Mouse (Mus musculus): ENCODE data around the gene Myom1. TPM values are rescaled to one million over a fixed set of nuclear protein-coding genes. Genes with fewer than 3 reads are reported as not detected.

Gene Myom1
- polyA plus RNA-seq, 1 experiment from 2014 or later, result 5.9 TPM

DNA sequence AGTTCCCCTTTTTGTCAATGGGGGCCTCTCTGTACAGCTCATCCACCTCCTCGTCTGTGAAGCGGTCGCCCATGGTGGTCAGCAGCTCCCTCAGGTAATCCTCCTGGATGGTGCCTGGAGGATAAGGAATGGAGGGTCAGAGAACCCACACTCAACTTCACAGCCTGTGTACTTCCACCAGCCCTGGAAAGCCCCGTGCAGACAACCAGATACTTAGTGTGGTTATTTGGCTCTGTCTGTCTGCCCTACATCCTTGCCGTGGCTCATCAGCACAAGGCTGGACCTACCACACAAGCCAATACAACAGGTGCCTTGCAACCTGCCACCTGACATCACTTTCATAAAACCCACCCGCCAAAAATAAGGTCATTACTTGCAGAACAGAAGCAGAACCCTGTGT lies 7.8 kb upstream of the Myom1 start:
- DNase-seq (ENCODE audit: low spot score) (no peak), ATAC-seq (replicated peaks; ENCODE audit: insufficient number of reproducible peaks, low FRiP score, low TSS enrichment, low read depth) (no peak)
- Histone ChIP-seq H3K27me3 (ENCODE audit: control insufficient read depth, insufficient read depth, low read length) (no peaks in the 10 kb centered on the region), H3K4me1 (ENCODE audit: control insufficient read depth, insufficient read depth, low read length) (no peaks in the 10 kb centered on the region; the same call in 1 of the 2 replicates), H3K9me3 (replicated peaks; ENCODE audit: control insufficient read depth, low read length) (no peaks in the 10 kb centered on the region), H3K36me3 (replicated peaks; ENCODE audit: control insufficient read depth, insufficient read depth, low read depth, low read length) (peaks cover 11% of the 10 kb centered on the region), H3K4me2 (ENCODE audit: low read depth, low read length) (no peak overlapping the region), H3K27ac (replicated peaks; ENCODE audit: low read depth, low read length) (no peak overlapping the region), H3K4me3 (ENCODE audit: low read depth, low read length) (no peak overlapping the region), H3K9ac (replicated peaks; ENCODE audit: low read length) (no peak overlapping the region)
- 87% methylated on average over 6 of the region's 6 CpGs for WGBS

GRCm38 (mm10) chr17:70995551-70995950 lies 6.9 kb upstream of the Myom1 start:
- Histone ChIP-seq H3K27me3 (ENCODE audit: control insufficient read depth, insufficient read depth, low read length) (no peaks in the 10 kb centered on the region), H3K36me3 (replicated peaks; ENCODE audit: control insufficient read depth, insufficient read depth, low read depth, low read length) (peaks cover 11% of the 10 kb centered on the region)
- ATAC-seq (replicated peaks; ENCODE audit: insufficient number of reproducible peaks, low FRiP score, low TSS enrichment, low read depth), result no peak

DNA sequence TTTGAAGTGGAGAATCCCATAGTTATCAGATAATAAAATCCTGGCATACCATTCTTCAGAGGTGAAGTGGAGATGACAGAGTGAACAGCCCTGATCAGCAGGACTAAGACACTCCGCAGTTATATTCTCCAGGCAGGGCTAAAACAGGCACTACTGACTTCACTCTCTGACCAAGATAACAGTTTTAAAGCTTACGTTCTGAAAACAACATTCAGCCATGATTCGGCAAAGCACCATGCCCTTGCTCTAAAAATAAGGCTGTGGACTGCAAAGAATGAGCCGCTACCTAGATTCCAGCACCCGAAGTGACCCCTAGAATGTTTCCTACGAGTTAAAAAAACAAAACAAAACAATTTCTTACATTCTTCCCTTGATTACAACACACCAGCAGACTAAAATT lies 4.6 kb upstream of the Myom1 start:
- no peak for DNase-seq (ENCODE audit: low spot score)
- H3K4me1 ChIP-seq (ENCODE audit: control insufficient read depth, insufficient read depth, low read length), result no peaks in the 10 kb centered on the region
- H3K9ac ChIP-seq (replicated peaks; ENCODE audit: low read length), result no peak overlapping the region
- H3K36me3 ChIP-seq (replicated peaks; ENCODE audit: control insufficient read depth, insufficient read depth, low read depth, low read length), result peaks cover 5% of the 10 kb centered on the region
- no peak for ATAC-seq (replicated peaks; ENCODE audit: insufficient number of reproducible peaks, low FRiP score, low TSS enrichment, low read depth)
- no peaks in the 10 kb centered on the region for H3K27me3 ChIP-seq (ENCODE audit: control insufficient read depth, insufficient read depth, low read length)
- H3K9me3 ChIP-seq (replicated peaks; ENCODE audit: control insufficient read depth, low read length), result no peaks in the 10 kb centered on the region
- no peak overlapping the region for H3K4me3 ChIP-seq (ENCODE audit: low read depth, low read length)
- no peak overlapping the region for H3K4me2 ChIP-seq (ENCODE audit: low read depth, low read length)
- H3K27ac ChIP-seq (replicated peaks; ENCODE audit: low read depth, low read length), result no peak overlapping the region
- WGBS, result 66% methylated on average over 6 of the region's 6 CpGs

More at GRCm38 (mm10) chr17:70995551-70995950, 6.9 kb upstream of the Myom1 start:
- Histone ChIP-seq H3K4me2 (ENCODE audit: low read depth, low read length) (no peak overlapping the region), H3K4me1 (ENCODE audit: control insufficient read depth, insufficient read depth, low read length) (no peaks in the 10 kb centered on the region; the same call in 1 of the 2 replicates), H3K27ac (replicated peaks; ENCODE audit: low read depth, low read length) (no peak overlapping the region), H3K4me3 (ENCODE audit: low read depth, low read length) (no peak overlapping the region), H3K9me3 (replicated peaks; ENCODE audit: control insufficient read depth, low read length) (no peaks in the 10 kb centered on the region), H3K9ac (replicated peaks; ENCODE audit: low read length) (no peak overlapping the region)
- DNase-seq (ENCODE audit: low spot score), result no peak
- WGBS, result 93% methylated on average over 6 of the region's 6 CpGs

DNA sequence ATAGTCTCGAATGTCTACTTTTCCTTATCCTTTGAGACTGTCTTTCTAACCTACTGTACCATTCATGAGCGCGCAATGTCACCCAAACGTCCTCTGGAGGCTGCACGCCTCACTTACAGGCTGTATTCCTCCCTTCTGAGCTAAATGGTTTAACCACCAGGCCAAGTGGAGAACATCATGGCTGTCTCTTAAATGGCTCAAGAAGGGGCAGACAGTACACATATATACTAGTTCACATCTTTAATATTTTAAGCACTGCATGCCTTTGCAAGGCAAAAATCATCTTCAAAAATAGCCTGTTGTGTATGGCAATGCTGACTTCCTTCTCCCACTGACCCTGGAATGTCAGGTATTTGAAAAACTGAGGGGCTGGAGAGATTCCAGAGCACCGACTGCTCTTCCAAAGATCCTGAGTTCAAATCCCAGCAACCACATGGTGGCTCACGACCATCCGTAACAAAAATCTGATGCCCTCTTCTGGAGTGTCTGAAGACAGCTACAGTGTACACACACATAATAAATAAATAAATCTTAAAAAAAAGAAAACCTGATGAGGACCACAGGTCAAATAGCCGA lies 3.9 kb upstream of the Myom1 start:
- no peaks in the 10 kb centered on the region for H3K4me1 ChIP-seq (ENCODE audit: control insufficient read depth, insufficient read depth, low read length)
- no peaks in the 10 kb centered on the region for H3K27me3 ChIP-seq (ENCODE audit: control insufficient read depth, insufficient read depth, low read length)
- H3K9ac ChIP-seq (replicated peaks; ENCODE audit: low read length), result no peak overlapping the region
- no peak overlapping the region for H3K4me3 ChIP-seq (ENCODE audit: low read depth, low read length)
- H3K4me2 ChIP-seq (ENCODE audit: low read depth, low read length), result no peak overlapping the region
- DNase-seq (ENCODE audit: low spot score), result no peak
- no peak overlapping the region for H3K27ac ChIP-seq (replicated peaks; ENCODE audit: low read depth, low read length)
- no peak for ATAC-seq (replicated peaks; ENCODE audit: insufficient number of reproducible peaks, low FRiP score, low TSS enrichment, low read depth)
- no peaks in the 10 kb centered on the region for H3K9me3 ChIP-seq (replicated peaks; ENCODE audit: control insufficient read depth, low read length)
- H3K36me3 ChIP-seq (replicated peaks; ENCODE audit: control insufficient read depth, insufficient read depth, low read depth, low read length), result peaks cover 5% of the 10 kb centered on the region
- 80% methylated on average over 9 of the region's 9 CpGs for WGBS

DNA sequence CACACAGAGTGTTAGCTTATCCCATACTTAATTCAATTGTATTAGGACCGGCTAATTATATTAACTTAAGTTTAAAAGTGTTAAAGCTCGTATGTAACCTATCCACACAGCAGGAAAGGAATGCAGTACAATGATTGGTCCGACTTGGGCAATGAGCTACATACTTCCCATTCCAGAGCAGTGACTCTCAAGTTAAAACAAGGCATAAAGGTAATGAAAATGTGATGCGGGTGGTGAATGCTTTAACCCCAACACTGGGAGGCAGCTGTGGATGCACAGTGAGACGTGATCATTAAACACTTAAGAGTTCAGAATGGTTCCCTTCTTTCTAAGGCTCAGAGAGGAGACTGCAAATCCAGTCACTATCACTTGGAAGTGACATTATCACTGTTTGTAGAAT lies 3.2 kb upstream of the Myom1 start:
- Histone ChIP-seq H3K9me3 (replicated peaks; ENCODE audit: control insufficient read depth, low read length) (no peaks in the 10 kb centered on the region), H3K27ac (replicated peaks; ENCODE audit: low read depth, low read length) (no peak overlapping the region), H3K9ac (replicated peaks; ENCODE audit: low read length) (no peak overlapping the region), H3K4me1 (ENCODE audit: control insufficient read depth, insufficient read depth, low read length) (no peaks in the 10 kb centered on the region), H3K27me3 (ENCODE audit: control insufficient read depth, insufficient read depth, low read length) (no peaks in the 10 kb centered on the region), H3K36me3 (replicated peaks; ENCODE audit: control insufficient read depth, insufficient read depth, low read depth, low read length) (peaks cover 5% of the 10 kb centered on the region), H3K4me2 (ENCODE audit: low read depth, low read length) (no peak overlapping the region), H3K4me3 (ENCODE audit: low read depth, low read length) (no peak overlapping the region)
- ATAC-seq (replicated peaks; ENCODE audit: insufficient number of reproducible peaks, low FRiP score, low TSS enrichment, low read depth), result no peak
- no peak for DNase-seq (ENCODE audit: low spot score)
- WGBS, result 54% methylated on average over 5 of the region's 5 CpGs

GRCm38 (mm10) chr17:71000255-71000654 lies 2.2 kb upstream of the Myom1 start:
- WGBS, result 79% methylated on average over 2 of the region's 2 CpGs
- ATAC-seq (replicated peaks; ENCODE audit: insufficient number of reproducible peaks, low FRiP score, low TSS enrichment, low read depth) (no peak), DNase-seq (ENCODE audit: low spot score) (no peak)
- Histone ChIP-seq H3K27ac (replicated peaks; ENCODE audit: low read depth, low read length) (no peak overlapping the region), H3K4me2 (ENCODE audit: low read depth, low read length) (peak overlapping the region; percentile 30), H3K4me3 (ENCODE audit: low read depth, low read length) (no peak overlapping the region), H3K4me1 (ENCODE audit: control insufficient read depth, insufficient read depth, low read length) (no peaks in the 10 kb centered on the region), H3K9me3 (replicated peaks; ENCODE audit: control insufficient read depth, low read length) (no peaks in the 10 kb centered on the region), H3K9ac (replicated peaks; ENCODE audit: low read length) (no peak overlapping the region), H3K27me3 (ENCODE audit: control insufficient read depth, insufficient read depth, low read length) (no peaks in the 10 kb centered on the region), H3K36me3 (replicated peaks; ENCODE audit: control insufficient read depth, insufficient read depth, low read depth, low read length) (peaks cover 5% of the 10 kb centered on the region)

DNA sequence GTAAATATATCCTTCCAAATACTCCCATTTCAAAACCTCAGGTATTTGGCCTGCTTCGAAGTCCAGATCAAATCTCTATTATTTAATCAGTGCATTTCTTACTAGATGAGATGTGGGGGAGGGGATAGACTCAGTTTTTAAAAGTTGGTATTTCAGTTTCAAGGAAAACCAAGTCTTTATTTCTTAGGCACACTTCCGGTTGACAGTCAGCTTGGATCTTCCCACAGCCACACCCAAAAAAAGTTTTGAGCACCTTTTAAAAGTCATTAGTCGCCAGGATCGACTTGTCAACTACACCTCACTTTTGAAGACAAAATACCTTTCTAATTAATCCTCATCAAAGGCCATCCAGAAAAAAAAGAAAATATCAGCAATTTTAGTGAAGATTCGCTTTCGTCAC lies 1.4 kb upstream of the Myom1 start:
- 12% methylated on average over 6 of the region's 6 CpGs for WGBS
- no peak for ATAC-seq (replicated peaks; ENCODE audit: insufficient number of reproducible peaks, low FRiP score, low TSS enrichment, low read depth)
- DNase-seq (ENCODE audit: low spot score), result no peak
- no peaks in the 10 kb centered on the region; the same call in 1 of the 2 replicates for H3K36me3 ChIP-seq (replicated peaks; ENCODE audit: control insufficient read depth, insufficient read depth, low read depth, low read length)
- peak overlapping the region; percentile 25; the same call in 1 of the 2 replicates for H3K9ac ChIP-seq (replicated peaks; ENCODE audit: low read length)
- H3K9me3 ChIP-seq (replicated peaks; ENCODE audit: control insufficient read depth, low read length), result no peaks in the 10 kb centered on the region
- peak overlapping the region; percentile 91 for H3K4me3 ChIP-seq (ENCODE audit: low read depth, low read length)
- H3K27ac ChIP-seq (replicated peaks; ENCODE audit: low read depth, low read length), result no peak overlapping the region
- no peaks in the 10 kb centered on the region for H3K27me3 ChIP-seq (ENCODE audit: control insufficient read depth, insufficient read depth, low read length)
- no peaks in the 10 kb centered on the region for H3K4me1 ChIP-seq (ENCODE audit: control insufficient read depth, insufficient read depth, low read length)
- H3K4me2 ChIP-seq (ENCODE audit: low read depth, low read length), result peak overlapping the region; percentile 38

GRCm38 (mm10) chr17:71001699-71002080 lies 743 bp upstream of the Myom1 start:
- WGBS, result 0% methylated on average over 42 of the region's 43 CpGs
- peak; percentile 53 for ATAC-seq (replicated peaks; ENCODE audit: insufficient number of reproducible peaks, low FRiP score, low TSS enrichment, low read depth)
- Histone ChIP-seq H3K4me3 (ENCODE audit: low read depth, low read length) (peak overlapping the region; percentile 91), H3K27me3 (ENCODE audit: control insufficient read depth, insufficient read depth, low read length) (no peaks in the 10 kb centered on the region), H3K9me3 (replicated peaks; ENCODE audit: control insufficient read depth, low read length) (no peaks in the 10 kb centered on the region), H3K36me3 (replicated peaks; ENCODE audit: control insufficient read depth, insufficient read depth, low read depth, low read length) (no peaks in the 10 kb centered on the region), H3K27ac (replicated peaks; ENCODE audit: low read depth, low read length) (peak overlapping the region; percentile 99), H3K4me2 (ENCODE audit: low read depth, low read length) (peak overlapping the region; percentile 38), H3K4me1 (ENCODE audit: control insufficient read depth, insufficient read depth, low read length) (no peaks in the 10 kb centered on the region), H3K9ac (replicated peaks; ENCODE audit: low read length) (peak overlapping the region; percentile 95)
- peak; percentile 66 for DNase-seq (ENCODE audit: low spot score)

Data from embryonic facial prominence, embryonic 11.5 days (tissue).